Mouse (Mus musculus) c-Kit-negative CD71-positive TER-119-positive erythroid progenitor cells, embryonic 14.5 days (primary cell): ENCODE results near the gene Ticam1.

Source experiments
- DNase-seq: peaks from one replicate; pipeline ENCODE4 v3.0.0-alpha.2; 2013; ENCODE audit warnings: low read depth, low spot score

Ticam1 gene

DNA sequence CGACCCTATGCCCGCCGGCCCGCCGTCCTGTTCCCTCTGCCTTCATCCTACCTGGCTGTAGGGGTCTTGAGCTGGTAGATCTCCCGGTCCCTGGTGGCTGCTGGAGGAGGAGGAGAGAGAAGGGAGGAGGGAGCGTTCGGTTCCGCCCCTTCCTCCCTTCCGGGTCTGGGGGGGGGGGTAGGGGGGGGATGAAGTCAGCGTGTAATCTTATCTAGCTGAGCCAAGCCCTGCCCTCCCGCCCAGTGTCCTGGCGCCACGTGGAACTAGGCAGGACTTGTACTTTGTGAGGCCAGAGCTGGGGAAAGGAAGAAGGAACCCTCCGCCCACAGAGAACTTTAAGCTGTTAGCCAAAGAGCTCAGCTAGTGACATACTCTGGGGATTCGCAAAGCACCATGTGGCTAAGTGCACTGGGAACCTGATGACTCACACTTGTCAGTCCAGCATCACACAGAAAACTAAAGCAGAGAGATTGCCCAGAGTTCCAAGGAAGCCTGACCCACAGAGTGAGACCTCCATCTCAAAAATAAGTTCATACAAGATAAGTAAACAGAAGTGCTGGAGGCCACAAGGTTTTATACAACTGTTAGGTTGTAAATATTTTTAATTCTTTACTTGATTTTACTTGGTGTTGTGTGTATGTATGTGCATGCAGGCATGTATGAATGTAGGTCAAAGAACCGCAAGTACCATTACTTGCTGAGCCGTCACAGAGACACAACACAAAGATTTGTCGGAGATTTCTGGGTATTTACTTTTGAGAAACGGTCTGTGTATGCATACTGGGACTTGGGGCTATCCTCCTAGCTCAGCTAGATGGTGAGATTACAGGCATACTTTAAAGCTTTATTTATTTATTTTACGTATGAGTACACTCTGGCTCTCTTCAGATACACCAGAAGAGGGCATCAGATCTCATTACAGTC is at the start of gene Ticam1:
Gene Ticam1, minus strand, starts transcription at position 144 of the 924 bp plus-strand sequence.
- DNase-seq = peak; percentile 65

DNA sequence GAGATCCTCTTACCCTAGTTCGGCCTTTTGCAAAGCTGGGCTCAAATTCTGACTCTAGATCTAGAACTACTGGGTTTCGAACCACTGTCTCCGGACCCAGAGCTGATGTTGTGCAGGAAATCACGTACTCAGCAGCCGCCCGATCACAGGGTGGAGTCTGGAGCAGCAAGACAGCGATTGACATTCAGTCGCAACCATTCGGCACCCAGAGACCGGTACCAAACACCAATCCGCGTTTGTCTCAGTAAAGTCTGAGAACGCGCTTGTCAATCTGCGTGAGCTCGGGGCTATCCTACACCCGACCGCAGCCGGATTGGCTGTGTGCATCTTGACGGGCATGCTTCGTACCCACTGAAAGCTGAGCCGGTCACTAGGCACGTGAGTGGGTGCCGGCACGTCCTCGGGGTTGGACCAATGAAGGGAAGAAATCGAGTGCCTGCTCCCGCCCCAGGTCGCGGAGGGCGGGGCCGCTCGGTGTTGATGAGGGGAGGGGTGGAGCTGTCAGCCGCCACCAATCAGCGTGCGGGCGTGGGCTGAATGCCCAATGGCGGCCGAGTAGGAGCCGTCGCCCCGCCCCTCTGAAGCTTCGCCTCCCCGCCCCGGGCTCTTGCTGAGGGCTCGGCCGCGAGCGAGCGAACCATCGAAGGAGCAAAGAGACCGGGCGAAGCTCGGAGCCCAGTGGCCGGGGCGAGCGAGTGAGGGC is 49.0 kb upstream of the Ticam1 start, which contains the start of gene Kdm4b:
Gene Kdm4b, plus strand, starts transcription at position 613 of the 703 bp plus-strand sequence.
- peak; percentile 97 for DNase-seq

DNA sequence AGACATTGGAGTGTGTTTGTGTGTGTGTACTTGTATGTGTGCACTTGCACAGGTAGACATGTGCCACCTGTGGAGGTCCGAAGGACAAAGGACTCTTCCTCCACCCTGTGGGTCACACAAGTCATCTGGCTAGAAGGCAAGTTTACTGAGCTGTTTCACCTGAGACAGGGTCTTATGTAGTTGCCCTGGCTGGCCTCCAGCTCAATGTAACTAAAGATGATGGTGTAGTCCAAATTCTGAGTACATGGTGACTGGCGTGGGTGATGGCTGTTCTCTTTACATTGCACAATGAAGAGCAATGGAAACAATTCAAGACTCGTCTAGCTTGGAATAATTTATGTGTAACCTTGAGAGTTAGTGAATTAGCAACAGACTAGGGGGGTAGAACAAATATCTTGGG is 47.8 kb upstream of the Ticam1 start:
- DNase-seq = no peak

DNA sequence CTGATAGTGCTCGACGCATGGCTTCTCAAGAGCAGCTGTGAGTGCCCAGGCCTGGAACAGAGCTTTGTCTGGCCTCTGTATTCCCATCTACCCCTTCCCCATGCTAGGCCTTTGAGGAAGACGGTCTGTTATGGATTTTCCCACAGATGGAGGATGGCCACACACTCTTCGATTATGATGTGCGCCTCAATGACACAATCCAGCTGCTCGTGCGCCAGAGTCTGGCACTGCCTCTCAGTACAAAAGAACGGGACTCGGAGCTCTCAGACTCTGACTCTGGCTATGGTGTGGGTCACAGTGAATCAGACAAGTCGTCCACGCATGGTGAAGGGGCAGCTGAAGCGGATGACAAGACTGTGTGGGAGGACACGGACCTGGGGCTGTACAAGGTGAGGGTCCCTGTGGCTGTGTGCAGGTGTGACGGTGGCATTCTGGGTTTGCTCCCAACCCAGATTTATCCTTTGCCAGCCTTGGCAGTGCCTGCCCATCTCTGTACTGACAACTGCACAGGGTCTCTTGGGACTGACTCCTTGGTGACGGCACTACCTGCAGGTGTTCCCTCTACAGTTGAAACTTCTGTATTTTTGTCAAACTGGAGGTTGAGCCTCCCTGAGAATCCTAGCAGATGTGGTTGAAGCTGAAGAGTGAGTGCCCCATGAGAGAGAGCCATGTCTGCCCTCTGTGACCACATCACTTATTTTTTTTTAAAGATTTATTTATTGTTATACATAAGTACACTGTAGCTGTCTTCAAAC is 32.8 kb upstream of the Ticam1 start:
- DNase-seq = no peak

GRCm38 (mm10) chr17:56308088-56308487 is 31.5 kb upstream of the Ticam1 start:
- DNase-seq = no peak

DNA sequence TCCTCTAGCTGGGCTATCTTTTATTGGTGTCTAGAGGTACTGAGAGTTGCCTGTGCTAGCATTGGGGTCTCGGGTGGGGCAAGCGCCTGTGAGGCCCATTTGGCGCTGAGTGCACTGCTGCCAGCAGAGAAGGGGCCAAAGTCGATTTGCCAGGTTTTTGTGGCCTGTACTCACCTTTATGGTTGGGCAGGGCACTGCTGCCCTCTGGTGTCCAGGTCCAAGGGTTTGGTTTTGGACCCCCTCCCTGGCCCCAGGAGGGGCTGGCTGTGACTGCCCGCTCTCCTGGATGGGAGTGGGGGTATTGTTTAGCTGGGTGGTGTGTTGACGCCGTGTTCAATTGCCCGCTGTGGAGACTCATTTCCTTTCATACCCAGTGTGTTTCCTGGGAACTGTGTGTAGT is 29.2 kb upstream of the Ticam1 start:
- no peak for DNase-seq

- DNase-seq = no peak
These were observed 28.6 kb upstream of the Ticam1 start for GRCm38 (mm10) chr17:56305156-56305555.

GRCm38 (mm10) chr17:56304718-56305117 is 28.1 kb upstream of the Ticam1 start:
- no peak for DNase-seq

GRCm38 (mm10) chr17:56303847-56304586 is 27.4 kb upstream of the Ticam1 start:
- DNase-seq = peak; percentile 94

DNA sequence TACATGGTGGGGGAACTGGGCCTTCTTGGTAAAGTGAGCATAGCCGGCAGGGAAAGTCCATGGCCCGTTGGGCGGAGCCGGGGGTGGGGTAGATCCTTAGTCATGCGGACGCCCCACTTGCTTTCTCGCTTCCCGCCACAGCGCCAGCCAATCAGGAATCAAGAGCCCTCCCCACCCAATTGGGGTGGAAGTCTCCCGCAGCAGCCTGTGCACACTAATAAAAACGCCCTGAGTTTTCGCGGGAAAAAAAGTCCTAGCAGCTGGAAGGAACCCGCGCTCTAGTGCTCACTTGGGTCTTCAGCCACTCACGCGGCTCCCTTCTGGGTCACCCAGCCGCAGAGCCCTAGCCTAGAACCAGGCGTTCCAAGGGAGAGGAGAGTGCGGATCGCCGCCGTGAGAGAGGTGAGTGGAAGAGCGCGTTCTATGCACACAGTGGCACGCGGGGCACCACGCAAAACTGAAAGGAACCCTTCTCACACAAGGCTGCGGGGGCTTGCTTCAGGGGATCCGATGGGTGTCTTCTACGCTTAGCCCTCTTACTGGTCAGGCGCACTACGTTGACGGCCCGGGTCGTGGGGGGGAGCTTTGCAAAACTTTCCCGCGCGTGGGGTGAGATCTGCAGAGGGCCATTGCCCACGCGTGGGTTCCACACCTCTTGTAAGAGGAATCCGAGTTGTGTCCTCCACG is 26.7 kb upstream of the Ticam1 start, which contains the start of gene Uhrf1:
Gene Uhrf1, plus strand, starts transcription at position 162 of the 687 bp plus-strand sequence.
- DNase-seq = peak; percentile 87

DNA sequence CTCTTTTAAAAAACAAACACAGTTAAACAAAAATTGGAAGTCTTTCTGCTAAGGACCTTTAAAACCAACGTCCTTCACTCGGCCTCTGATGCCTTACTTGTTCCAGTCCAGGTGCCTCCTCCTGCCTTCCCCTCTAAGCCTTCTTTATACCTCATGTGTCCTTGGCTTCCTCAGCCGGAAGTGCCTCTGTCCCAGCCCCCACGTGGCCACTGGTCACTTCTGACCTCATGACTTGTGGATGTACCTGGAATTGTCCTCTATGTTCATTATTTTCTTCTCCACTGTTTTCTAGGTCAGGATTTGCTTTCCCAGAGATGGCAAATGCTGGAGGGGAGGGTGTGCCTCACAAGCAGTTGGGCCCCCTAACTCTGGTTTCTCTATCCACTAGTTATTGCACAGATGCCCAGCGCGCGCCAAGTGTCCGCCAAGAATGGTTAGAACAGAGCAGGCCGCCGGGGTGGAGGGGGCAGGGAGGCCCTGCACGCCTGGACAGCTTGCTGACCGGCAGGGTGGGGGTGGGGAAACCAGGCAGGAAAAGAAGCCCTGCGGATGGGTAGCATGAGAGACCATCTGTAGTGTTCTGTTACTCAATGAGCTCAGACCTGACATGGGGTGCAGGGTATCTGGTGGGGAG is 25.9 kb upstream of the Ticam1 start:
- DNase-seq = no peak

DNA sequence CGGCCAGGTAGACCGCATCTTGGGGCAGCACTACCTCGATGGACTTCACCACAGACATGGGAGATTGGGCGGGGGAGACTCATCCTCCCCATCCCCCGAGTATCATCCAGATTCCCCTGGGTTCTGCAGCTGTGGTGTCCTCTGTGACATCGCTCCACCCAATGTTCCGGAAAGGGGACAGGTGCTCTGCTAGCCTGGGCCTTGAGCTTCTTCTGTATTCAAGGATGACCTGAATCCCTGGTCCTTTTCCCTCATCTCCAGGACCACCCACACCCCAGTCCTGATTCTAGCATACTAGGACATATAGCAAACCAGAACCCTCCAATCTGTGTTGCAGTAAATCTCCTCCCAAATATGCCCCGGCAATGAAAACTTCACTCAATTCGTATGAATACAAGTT is 23.6 kb upstream of the Ticam1 start, which contains the start of gene Arrdc5:
Gene Arrdc5, minus strand, starts transcription at position 101 of the 400 bp plus-strand sequence.
- no peak for DNase-seq

DNA sequence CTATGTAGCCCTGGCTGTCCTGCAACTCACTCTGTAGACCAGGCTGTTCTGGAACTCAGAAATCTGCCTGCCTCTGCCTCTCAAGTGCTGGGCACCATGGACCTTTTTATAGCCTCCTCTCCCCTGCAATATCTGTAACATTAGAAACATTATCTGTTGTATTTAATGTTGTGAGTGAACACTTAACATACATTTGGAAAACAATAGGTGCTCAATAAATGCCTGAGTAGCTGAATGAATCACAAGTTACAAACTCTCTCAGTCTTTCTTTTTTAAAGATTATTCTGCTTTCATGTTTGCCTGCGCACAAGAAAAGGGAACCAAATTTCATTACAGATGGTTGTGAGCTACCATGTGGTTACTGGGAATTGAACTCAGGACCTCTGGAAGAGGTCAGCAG is 21.7 kb upstream of the Ticam1 start:
- DNase-seq = no peak

- no peak for DNase-seq
These were observed 19.6 kb upstream of the Ticam1 start for GRCm38 (mm10) chr17:56296201-56296600.

DNA sequence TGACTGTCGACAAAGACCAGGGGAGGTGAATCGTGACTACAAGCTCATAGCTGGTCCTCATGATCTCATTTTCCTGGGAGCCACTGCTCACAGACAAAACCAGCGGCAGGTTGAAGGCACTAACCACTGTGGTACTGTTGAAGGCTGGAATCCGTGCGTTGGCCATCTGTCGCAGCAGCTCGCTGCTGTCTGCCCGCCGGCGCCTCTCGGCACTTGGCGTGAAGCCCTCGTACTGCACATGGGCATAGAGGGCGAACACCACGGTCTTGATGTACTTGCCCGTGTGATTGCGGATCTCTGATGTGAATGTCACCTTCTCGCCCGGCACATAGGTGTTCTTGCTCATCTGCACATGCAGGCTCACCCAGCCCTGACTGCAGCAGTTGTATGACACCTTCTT is 17.7 kb upstream of the Ticam1 start:
- DNase-seq = no peak

GRCm38 (mm10) chr17:56293291-56293690 is 16.7 kb upstream of the Ticam1 start:
- no peak for DNase-seq

DNA sequence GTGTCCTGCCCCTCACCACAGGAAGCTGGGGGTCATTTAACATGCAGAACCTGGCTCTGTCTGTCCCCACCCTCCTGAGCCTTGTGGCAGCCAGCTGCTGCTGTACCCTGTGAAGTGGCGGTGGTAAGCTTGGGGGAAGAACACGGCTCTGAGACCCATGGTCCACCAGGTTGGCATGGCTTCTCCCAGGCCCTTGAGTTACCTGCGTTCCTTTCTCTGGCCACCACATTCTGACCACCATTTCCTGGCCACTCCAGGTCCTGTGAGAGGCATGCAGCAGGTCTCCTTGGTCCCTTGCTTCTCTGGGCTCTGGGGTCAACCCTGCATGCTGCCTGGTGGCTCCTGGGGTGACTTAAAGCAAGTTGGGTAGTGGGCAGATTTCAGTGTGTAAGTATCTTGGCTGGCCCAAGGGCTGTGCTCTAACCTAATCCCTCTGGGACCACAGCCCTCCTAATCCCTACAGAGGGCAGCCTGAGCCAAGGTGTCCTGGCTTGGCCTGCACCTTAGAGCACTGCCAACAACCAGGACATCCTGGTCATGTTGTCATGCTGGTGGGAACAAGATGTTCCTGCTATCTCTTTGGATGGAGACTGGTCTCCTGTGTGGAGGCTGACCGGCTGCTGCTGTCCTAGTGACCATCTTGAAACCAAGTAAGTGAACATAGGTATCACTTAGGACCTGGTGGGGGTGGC is 16.1 kb upstream of the Ticam1 start, which contains the start of gene Plin3:
Gene Plin3, minus strand, starts transcription at position 343 of the 692 bp plus-strand sequence.
- DNase-seq = no peak

- no peak for DNase-seq
These were observed 15.4 kb upstream of the Ticam1 start for GRCm38 (mm10) chr17:56291826-56292475.

- DNase-seq = peak; percentile 68
These were observed 14.6 kb upstream of the Ticam1 start for GRCm38 (mm10) chr17:56291171-56291511.
